Mouse (Mus musculus) regulatory T cell (primary cell): ENCODE data around the gene Tmprss12.
"Not testable (repeated sequence)": the region's sequence is repeated elsewhere in the genome, so short reads cannot be mapped to it uniquely, and the experiment has no call there.

Source experiments
- in situ Hi-C: fragments of 300-600 bp; cut with MboI, MseI; formaldehyde crosslinking; loops from one replicate; pipeline ENCODE4 v1.15.1; 2025; ENCODE audit warnings: high pct_unique_total_duplicates

Tmprss12 gene

GRCm38 (mm10) chr15:100271411-100271810 is 9.2 kb upstream of the Tmprss12 start:
- in situ Hi-C loops = loop anchor here (25.0 kb wide), 1 partner anchor 91 kb away; the partner anchor contains the start of genes Higd1c, Methig1 and Mettl7a2

DNA sequence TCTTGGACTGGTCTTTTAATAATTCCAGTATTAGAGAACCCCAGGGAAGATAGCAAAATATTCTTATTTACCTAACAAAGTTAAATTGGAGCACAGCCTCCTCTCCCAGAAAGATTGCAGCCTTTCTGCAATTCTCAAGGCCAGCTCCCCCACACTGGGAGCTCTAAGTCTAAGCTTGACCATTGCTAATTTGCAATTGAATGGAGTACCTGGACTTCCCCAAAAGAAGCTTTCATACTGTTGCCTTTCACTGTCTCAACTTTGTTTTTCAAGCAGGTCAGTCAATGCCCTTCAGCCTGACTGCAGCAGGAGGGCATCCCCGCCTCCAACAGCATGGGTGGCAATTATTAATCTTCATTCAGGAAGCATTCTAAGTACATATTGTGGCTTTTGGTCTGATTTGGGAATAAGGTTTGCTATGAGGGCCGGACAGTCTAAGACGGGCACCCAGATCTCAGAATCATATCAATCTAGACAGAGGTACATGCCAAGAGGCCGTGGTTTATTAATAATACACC is 6.8 kb upstream of the Tmprss12 start:
- in situ Hi-C loops = loop anchor here (25.0 kb wide), 1 partner anchor 88 kb away; the partner anchor contains the start of genes Higd1c, Methig1 and Mettl7a2

GRCm38 (mm10) chr15:100274790-100275559 is 5.7 kb upstream of the Tmprss12 start:
- in situ Hi-C loops = loop anchor here (25.0 kb wide), 2 partner anchors 87 to 1612 kb away; partner anchors contain the start of genes Higd1c, Krt76, Methig1 and Mettl7a2

DNA sequence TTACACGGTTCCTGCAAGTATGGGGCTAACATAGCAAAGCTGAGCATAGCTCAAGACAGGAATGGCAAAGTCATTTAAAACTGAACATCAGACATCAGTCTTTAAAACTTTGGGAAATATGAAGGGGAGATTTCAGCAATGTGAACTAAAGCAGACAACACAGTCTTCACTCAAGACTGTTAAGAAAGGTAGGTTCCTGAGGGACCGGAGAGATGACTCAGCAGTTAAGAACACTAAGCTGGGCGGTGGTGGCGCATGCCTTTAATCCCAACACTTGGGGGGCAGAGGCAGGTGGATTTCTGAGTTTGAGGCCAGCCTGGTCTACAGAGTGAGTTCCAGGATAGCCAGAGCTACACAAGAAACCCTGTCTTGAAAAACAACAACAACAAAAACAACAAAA is 4.2 kb upstream of the Tmprss12 start:
- in situ Hi-C loops = loop anchor here (25.0 kb wide), 1 partner anchor 1611 kb away; the partner anchor contains the start of gene Krt76

GRCm38 (mm10) chr15:100277586-100277985 is 3.1 kb upstream of the Tmprss12 start:
- in situ Hi-C loops = loop anchor here (25.0 kb wide), 1 partner anchor 1610 kb away; the partner anchor contains the start of gene Krt76

DNA sequence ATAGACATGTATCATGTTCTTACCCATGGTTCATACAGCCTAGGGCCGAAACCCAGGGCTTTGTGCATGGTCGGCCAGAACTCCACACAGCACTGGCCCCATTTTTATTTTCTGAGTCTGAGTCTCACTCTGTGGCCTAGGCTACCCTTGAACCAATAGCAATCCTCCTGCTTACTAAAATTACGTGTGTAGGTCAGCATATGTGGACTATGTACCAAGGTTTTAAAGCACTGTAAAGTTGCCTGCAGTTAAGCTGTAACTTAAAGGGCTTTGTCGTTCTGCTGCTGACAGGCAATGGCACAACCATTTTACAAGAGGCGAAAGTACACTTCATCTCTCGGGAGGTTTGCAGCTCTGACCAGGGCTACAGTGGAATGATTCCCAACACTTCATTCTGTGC is 8.3 kb downstream of the Tmprss12 start:
- in situ Hi-C loops = loop anchor here (25.0 kb wide), 1 partner anchor 1598 kb away; the partner anchor contains the start of gene Krt76

- in situ Hi-C loops = loop anchor here (25.0 kb wide), 1 partner anchor 1596 kb away; the partner anchor contains the start of gene Krt76
Measured at GRCm38 (mm10) chr15:100290858-100291257, 10.2 kb downstream of the Tmprss12 start.

DNA sequence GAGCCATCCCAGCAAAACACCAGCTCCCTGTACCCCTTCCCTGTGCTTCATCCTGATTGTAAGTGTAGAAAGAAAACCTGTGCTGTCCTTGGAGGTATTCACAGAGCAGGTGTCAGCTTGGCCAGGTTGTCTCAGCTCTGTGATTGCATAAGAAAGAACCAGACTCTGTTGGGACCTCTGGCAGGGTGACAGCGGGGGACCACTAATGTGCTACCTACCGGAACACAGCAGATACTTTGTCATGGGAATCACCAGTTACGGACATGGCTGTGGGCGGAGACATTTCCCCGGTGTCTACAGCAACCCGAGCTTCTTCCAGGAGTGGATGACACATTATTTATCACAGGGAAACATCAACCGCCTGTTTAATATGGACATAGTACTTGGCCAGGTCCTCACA is 11.7 kb downstream of the Tmprss12 start:
- in situ Hi-C loops = loop anchor here (25.0 kb wide), 1 partner anchor 1595 kb away; the partner anchor contains the start of gene Krt76

DNA sequence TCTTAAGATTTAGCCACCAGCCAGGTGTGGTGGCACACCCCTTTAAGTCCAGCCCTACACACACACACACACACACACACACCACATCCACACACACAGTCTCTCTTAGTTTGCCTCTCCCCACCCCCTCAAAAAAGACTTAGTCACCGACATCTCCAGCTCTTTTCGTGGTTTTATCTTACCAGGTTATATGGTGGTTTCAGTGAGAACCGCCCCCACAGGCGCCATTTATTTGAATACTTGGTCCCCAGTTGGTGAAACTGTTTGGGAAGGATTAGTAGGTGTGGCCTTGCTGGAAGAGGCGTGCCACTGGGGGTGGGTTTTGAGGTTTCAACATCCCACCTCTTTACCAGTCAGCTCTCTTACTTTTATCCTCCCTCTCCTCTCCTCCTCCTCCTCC is 17.2 kb downstream of the Tmprss12 start:
- in situ Hi-C loops = loop anchor here (25.0 kb wide), 1 partner anchor 1589 kb away; the partner anchor contains the start of gene Krt76

DNA sequence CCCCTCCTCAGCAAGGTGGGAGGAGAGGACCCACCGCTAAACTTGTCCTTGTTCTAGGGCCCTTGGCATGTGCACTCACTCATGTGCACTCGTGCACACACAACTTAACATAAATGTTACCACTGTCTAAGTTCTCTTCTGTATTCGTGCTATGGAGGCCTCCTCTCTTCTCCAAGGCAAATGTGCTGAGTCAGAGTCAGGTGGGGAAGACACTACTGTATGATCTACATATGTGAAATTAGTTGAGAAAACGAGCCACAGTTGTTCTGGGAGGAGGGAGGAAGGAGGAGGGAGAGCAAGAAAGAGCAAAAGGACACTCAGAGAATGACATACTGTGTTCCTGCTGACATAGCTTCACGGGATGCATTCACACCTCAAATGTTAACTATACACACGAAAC is 19.9 kb downstream of the Tmprss12 start:
- in situ Hi-C loops = no loop called here

DNA sequence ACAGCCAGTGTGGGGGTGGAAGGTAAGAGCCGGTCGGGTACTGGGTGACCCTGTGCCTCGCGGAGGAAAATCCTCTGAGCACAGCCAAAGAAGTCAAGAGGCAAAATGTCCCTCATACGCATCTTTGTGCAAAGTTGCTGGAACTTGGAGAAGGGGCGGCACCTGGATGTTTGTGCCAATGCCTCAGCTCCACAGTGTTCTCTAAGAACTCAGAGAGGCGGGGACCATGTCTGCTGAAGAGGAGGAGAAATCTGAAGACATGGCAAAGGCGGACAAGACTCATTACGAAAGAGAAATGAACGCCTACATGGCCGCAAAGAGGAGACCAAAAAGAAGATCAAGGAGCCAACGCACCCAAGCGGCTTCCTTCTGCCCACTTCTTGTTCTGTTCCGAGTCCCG is 20.9 kb downstream of the Tmprss12 start:
- in situ Hi-C loops = no loop called here

- in situ Hi-C loops = no loop called here
Measured at GRCm38 (mm10) chr15:100303428-100304018, 22.9 kb downstream of the Tmprss12 start.

GRCm38 (mm10) chr15:100304019-100304991 is 23.7 kb downstream of the Tmprss12 start, which contains the start of gene Mettl7a1:
Mettl7a1 (plus strand) TSS chr15:100304140.
- in situ Hi-C loops = no loop called here

GRCm38 (mm10) chr15:100306201-100306600 is 25.6 kb downstream of the Tmprss12 start:
- in situ Hi-C loops = no loop called here

DNA sequence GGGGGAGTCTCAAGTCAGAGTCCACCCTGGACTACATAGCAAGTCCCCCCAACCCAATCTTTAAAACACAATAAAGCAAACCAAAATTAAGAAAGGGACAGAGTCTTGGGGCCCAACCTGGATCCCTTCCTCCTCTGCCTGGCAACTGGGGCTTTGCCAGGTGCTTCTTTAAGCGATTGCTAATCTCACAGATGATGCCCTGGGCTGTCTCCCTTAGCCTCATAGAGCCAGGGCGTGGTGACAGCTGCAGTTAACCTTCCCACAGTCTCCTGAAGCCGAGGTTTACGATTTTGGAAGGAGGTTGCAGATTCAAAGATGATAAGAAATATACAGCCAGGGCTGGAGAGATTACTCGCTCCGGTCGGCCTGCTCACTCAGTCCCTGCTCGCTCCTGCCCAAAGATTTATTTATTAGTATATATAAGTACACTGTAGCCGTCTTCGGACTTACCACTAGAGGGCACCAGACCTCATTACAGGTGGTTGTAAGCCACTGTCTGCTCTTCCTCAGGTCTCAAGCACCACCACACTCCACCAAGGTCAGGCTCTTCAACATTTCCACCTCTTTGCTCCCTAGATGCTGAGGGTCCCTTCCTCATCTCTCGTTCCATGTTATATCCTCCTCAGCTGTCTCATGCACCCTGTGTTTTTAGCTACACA is 26.9 kb downstream of the Tmprss12 start:
- in situ Hi-C loops = not testable (repeated sequence)

DNA sequence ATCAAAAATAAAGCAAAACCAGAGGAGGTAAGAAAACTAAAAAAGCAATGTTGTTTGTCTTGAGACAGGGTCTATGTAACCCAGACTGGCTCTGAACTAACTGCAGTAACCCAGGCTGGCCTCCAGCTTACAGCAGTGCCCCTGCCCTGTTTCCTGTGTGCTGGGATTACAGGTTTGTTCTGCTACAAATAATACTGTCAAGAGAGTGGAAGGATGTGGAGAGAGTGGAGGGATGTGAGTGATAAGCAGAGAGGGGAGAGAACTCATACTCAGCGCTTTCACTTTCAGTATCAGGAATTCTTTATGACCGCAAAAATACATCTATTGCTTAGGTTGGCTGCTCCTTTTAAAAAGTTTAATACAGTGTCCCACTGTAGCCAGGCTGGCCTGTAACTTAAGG is 31.7 kb downstream of the Tmprss12 start:
- in situ Hi-C loops = no loop called here

DNA sequence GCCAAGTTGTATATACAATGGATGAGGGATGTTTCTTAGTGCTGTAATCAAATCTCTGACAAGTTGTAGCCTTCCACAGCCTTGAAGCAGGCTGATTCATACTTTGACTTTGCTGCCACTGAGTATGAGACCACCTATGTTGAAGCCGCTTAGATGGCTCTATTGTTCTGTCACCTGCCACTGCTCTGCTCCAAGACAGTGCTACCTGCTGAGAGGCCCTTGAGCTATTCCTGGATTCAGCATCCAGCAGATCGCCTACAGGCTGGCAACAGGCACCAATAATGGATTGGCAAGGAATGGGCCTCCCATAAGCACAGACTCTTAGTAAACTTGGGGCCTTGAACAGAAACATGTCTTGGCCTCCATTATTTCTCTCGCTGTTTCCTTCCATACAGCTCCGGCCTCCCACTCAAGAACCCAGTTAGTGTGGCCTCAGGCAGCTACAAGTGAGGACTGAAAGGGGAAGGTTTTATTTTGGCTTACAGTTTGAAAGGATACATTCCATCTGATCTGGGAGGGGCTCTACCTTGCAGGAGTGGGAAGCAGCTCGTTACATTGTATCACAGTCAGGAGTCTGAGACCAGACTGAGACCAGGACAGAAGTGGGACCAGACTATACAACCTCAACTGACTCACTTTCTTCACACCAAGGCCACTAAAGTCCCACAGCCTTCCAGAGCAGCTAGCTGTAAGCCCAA is 34.0 kb downstream of the Tmprss12 start:
- in situ Hi-C loops = no loop called here

DNA sequence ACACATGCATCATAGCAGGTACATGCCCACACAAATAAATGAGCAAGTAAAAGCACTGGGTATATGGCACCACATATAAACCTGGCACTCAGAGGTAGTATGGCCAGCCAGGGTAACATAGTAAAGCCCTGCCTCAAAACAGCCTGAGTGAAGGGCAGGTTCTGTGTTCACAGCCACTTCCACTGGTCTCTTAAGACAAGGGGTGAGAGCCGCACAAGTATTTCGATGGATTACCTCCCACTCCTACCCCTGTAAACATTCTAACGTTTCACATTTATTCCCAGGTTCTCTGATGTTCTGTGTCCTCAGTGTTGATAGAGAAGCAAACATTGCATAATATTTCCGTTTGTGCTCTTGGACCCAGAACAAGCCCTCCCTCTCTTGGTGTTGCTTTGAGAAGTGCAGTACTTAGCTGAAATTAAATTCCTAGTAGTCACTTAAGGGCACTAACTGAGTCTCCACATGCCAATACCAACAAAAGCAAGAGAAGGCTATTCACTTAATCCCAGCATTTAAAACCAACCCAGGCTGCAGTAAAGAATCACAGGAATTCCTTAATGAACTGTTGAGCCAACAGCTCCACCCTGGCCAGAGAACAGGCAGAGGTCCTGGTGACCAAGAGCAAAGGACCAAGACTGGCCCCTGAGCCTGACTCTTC is 37.5 kb downstream of the Tmprss12 start:
- in situ Hi-C loops = not testable (repeated sequence)

- in situ Hi-C loops = loop anchor here (5.0 kb wide), 1 partner anchor 132 kb away; no protein-coding TSS in a partner anchor
Measured at GRCm38 (mm10) chr15:100319884-100320283, 39.2 kb downstream of the Tmprss12 start.
